Mouse (Mus musculus): ENCODE results near the gene Brs3. TPM values are rescaled to one million over a fixed set of nuclear protein-coding genes. Genes with fewer than 3 reads are reported as not detected.

Gene Brs3
- polyA plus RNA-seq, 1 experiment from 2014 or later, result not detected

Other genes with a start within 250 kb of the Brs3 start
- 1.4 and 1.5 TPM in 2 replicates for gene Map7d3, start 220.7 kb upstream of the Brs3 start, polyA plus RNA-seq (2014; fragmentation: Nextera tagmentation; extraction: Ambion mirVana)
- not detected in 2 replicates for gene Adgrg4, start 172.9 kb upstream of the Brs3 start, polyA plus RNA-seq (2014; fragmentation: Nextera tagmentation; extraction: Ambion mirVana)
- gene Htatsf1, start 10.5 kb downstream of the Brs3 start, polyA plus RNA-seq (2014; fragmentation: Nextera tagmentation; extraction: Ambion mirVana), result 50.6 and 55.4 TPM in 2 replicates
- gene Vgll1, start 45.0 kb downstream of the Brs3 start, polyA plus RNA-seq (2014; fragmentation: Nextera tagmentation; extraction: Ambion mirVana), result not detected in 2 replicates
- not detected in 2 replicates for gene Cd40lg, start 169.1 kb downstream of the Brs3 start, polyA plus RNA-seq (2014; fragmentation: Nextera tagmentation; extraction: Ambion mirVana)